Mouse (Mus musculus) frontal cortex, postnatal 36 days (tissue): ENCODE measurements around the gene Exoc8.
A peak's percentile ranks its signal among the peaks of the same experiment; 100 is the strongest.

Experiments used
- DNase-seq, 2 experiments: peaks; one replicate each; pipeline ENCODE4 v3.0.0; 2022; ENCODE audit warnings: low spot score in 2 of 2

Gene Exoc8

DNA sequence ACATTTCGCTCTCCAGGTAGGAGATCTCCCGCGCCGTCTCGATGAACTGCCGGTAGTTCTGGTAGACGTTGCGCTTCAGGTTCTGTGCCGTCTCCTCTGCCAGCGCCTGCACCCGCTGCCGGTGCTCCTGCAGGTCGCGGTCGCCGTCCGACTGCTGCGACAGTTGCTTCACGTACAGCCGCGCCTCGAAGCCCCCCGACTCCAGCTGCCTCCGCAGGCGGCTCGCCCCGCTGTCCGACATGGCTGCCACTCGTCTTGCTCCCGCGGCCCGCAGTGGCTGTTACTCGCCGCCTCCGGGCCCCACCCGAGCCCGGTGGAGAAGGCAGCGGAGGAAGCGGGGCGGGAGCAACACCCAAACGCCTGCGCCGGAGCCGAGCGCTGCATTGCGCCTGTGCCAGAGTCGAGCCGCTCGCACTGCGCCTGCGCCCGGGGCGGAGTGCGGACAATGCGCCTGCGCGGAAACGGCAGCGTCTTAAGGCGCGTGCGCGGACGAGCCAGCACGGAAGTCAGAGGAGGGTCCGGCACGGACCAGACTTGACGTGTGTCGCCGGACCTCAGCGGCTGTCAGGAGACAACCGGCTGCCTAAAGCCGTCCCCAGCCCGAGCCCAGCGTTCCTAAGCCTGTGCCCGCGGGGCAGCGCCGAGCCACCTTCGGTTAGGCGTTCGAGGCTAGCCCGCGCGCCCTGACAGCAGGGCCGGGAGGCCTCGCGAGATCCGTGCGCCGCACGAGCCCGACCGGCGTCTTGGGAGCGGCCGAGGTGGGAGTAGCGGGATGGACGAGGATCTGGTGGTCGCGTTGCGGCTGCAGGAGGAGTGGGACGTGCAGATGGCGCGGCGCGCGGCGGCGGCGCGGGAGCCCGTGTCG, at the start of gene Exoc8, which contains the start of gene Sprtn:
Gene Exoc8, minus strand, starts transcription at position 320 of the 865 bp plus-strand sequence.
Gene Sprtn, plus strand, starts transcription at position 501 of the 865 bp plus-strand sequence.
- DNase-seq, result peak; percentile 98

DNA sequence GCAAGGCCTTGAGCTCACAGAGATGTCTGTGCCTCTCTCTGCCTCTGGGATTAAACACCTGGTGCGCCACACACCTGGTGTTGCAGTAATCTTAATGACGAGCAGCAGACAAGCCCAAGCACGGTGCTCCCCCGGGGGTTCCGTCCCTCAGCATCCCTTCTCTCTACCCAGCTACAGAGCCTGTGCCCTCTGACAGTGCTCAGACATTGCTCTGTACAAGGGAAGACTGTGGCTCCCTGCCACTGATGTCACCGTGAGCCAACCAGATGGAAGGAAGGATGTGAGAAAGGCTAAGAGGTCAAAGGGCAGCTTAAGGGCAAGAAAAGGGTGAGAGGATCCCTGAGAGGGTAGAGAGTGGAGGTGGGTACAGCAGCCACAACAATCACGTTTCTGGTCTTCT, 46.9 kb upstream of the Exoc8 start:
- no peak for DNase-seq

DNA sequence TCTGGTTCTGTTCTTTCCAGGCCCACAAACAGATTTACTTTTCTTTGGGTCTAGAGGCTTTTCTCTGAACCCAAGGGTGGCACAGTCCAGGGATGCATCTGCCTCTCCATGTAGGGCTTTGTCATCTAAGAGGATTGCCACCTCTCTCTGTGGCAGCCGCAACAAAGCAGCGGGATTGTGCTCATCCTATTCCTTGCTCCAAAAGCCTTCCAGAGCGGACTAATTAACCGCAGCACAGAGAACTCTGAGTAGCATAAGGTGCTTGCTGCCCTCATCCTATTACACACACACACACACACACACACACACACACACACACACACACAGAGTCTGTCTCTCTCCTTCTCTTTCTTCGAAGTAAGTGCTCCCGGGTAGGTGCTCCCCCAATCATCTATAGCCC, 46.3 kb upstream of the Exoc8 start:
- no peak for DNase-seq

DNA sequence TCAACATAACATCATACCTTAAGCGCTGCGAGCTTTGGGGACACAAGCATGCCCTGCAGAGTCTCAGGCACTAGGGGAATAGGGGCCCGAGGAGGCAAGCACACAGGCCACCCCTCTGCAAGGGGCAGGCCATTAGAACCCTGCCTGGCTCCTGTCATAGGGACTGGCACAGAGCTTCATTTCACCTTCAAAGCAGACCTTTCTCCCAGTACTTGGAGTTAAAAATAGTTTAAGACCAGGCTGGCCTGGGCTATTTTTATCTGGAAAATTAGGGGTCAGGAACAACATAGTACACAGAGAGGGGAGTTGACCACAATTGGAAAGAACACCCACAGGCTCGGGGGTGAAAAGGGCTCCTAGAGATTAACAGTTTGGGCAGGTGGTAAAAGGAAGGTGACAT, 39.8 kb upstream of the Exoc8 start:
- DNase-seq, result no peak

DNA sequence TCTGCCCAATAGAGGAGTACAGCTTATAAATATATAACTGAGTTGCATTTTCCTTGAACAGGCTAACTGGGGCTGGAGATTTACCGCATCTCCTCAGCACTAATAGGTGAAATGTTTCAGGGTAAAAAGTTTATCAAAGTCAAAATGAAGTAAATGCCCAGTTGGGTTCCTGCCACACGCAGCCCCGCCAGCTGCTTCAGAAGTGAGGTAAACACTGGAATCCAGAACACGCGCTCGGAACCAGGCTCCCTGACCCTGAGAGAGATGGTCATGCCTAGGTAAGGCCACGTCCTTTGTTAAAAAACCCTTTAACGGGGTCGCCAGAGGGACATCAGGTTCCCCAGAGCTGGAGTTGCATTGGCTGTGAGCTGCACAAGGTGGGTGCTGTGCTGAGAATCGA, 39.2 kb upstream of the Exoc8 start:
- no peak for DNase-seq

DNA sequence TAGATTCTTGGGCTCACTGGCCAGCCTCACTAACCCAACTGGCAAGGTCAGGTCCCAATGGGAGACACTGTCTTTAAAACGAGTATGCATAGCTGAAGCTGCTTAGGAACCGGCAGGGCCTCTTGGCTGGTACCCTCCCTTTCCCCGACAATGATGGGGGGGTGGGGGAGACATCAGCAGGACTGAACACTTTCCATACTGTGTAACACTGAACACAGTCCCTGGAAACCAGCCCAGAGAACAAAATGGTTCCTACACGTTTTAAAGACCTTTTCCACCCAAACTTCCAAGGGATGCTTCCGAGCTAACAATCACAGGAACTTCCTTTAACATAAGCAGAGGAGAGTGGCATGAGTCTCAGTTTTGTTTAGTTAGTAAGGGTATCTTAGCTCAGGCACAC, 37.6 kb upstream of the Exoc8 start:
- DNase-seq, result no peak

DNA sequence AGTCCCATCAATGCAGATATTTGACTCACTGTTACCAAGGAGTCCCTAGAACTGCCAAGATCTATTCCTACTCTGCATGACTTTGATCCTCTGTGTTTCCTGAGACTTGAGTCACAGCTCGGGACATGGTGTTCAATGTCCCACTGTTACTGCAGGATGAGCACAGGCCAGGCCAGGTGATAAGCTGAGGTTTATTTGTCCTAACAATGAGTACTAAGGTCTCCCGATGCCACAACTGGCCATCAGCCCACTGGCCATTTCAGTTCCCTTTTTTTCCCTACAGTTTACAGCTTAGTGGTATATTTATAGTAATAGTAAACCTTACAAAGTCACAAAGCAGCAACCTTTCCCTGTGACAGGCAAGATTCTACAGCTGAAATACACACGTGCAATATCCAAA, 34.9 kb upstream of the Exoc8 start:
- no peak for DNase-seq

DNA sequence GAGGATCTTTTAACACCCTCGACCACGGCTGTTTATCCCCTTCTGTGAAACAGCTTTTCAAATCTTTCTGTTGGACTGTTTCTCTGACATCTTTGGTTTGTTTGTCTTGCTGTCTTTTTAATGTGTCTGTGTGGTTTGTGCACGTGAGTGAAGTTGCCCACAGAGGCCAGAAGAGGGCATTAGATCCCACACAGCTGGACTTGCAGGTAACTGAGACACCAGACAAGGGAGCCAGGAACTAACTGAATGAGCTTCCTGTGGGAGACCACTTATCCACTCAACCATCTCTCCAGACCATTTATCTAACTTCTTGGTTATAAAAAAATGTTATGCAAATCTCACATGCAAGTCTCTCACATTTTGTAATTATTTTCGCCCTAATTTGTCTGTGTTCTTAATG, 33.1 kb upstream of the Exoc8 start:
- DNase-seq, result no peak

DNA sequence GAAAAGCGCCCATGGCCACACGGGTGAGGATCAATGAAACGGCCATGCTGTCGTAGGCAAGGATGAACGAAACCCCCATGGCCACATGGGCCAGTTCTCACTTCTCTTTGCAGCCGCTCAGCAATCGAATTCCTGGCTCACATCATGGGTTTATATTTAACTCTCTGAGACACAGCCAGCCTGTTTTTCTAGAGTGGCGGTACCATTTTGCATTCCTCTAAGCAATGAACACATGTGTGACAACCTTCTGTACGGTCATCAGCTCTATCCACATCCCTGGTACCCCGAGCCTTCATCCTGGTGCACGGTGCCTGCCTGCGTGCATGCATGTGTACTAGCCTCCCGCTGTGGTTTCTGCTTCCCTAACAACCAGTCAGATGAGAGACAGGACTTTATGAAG, 32.6 kb upstream of the Exoc8 start:
- DNase-seq, result peak in 1 of 2 experiments; percentile 32

DNA sequence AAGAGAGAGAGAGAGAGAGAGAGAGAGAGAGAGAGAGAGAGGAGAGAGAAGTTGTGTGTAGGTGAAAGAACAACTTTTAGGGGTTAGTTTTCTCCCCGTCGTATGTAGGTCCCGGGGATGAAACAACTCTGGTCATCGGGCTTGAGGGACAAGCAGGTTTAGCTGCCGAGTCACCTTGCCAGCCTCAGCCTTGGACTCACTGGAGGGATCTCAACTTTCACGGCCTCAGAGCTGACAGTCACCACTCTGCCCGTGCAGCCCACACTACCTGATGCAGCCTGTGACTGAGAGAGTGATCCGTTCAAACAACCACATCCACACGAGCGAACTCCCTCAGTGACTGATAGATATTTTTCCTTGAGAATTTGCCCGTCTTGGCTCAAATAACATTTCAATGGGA, 31.5 kb upstream of the Exoc8 start:
- DNase-seq, result no peak

DNA sequence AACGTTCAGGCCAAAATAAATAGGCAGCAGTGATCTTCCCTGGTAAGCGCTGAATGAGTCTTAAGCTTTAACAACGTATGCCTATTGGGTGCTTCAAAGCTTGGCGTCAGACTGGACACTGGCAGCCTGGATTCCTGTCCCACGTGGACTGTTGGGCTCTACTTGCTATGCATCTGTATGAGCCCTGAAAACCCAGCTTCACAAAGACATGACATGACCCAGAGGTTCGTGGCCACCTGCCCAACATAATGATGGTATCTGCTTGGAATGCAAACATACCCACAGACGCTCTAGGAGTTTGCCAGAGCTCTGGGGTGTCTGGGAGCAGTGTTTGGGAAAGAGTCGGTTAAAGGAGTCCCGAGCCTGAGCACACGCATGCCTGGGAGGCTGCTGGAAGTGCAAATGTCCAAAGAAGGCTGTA, 28.9 kb upstream of the Exoc8 start:
- no peak for DNase-seq

DNA sequence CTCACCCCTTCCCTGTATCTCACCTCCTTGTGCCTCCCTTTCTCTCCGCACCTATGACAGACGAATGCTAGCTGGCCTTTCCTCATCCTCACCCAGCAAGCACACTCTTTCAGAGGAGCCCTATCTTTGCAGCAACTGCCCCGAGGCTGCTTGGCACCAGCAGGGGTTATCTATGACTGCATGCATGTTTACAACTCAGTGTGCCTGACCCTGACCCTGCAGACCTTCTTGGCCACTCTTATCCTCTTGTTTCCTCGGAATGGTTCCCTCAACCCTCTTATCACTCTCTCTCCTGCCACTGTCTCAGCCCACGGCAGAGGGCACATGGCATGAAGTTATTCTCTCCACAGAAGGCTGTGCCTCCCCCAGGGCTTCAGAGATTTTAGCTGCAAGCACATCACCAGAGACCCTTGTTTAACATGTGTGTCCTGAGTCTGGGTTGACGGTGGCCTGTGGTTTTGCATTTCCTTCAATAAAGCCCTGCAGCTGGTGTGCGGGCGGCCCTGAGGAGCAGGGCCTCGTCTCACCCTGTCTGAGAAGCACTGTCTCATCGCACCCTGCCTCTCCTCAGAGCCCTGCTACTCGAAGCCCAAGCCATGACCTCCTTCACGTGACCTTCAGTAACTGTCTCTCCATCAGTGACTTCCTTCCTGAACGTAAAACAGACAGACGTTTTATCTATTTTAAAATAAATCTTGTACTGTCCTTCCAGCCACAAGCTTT, 28.2 kb upstream of the Exoc8 start:
- DNase-seq, result no peak

DNA sequence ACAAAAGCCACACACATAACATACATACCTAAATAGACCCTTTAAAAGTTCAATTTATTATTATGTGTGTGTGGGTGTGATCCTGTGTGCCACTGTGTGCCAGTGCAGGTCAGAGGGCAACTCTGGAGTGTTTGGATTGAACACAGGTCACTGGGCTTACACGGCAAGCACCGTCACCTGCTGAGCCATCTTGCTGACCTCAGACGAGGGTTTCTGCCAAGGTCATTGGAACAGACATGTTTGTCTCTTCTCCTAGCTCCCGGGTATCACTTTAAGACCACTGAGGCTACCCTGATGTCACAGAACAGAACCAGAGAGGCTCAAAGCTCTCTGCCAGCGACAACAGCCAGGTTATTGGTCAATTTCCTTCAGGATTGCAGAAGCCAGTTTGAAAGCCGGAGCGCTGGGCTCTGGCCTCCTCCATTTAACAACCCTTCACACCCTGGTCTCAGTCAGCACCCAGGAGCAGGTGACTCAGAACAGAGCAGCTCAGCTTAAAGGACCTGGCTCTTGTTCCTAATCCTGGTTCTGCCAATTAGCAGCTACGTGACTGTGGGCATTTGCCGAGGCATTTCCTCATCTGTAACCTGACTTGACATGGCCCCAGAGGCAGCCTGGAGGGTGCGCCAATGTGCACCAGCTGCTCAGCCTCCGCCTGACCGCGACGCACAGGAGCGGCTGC, 26.6 kb upstream of the Exoc8 start:
- DNase-seq, result no peak

DNA sequence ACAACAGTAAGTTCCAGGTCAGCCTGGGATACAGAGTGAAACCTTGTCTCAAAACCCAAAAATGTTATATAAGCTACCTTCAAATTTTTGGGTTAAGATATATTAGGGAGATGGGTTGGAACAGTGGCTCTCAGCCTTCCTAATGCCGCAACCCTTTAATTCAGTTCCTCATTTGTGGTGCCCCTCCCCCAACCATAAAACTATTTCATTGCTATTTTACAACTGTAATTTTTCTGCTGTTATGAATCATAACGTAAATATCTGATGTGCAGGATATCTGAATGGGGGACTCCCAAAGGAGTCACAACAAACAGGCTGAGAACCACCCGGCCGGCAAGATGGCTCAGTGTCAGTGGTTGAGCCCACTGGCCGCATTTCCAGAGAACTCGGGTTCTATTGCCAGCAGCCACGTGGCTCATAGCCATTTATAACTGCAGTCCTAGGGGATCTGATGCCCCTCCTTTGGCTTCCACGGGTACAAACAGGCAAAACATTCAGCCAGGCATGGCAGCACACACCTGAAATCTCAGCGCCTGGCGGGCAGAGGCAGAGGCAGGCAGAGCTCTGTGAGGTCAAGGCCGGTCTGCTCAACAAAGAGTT, 25.1 kb upstream of the Exoc8 start:
- DNase-seq, result no peak

DNA sequence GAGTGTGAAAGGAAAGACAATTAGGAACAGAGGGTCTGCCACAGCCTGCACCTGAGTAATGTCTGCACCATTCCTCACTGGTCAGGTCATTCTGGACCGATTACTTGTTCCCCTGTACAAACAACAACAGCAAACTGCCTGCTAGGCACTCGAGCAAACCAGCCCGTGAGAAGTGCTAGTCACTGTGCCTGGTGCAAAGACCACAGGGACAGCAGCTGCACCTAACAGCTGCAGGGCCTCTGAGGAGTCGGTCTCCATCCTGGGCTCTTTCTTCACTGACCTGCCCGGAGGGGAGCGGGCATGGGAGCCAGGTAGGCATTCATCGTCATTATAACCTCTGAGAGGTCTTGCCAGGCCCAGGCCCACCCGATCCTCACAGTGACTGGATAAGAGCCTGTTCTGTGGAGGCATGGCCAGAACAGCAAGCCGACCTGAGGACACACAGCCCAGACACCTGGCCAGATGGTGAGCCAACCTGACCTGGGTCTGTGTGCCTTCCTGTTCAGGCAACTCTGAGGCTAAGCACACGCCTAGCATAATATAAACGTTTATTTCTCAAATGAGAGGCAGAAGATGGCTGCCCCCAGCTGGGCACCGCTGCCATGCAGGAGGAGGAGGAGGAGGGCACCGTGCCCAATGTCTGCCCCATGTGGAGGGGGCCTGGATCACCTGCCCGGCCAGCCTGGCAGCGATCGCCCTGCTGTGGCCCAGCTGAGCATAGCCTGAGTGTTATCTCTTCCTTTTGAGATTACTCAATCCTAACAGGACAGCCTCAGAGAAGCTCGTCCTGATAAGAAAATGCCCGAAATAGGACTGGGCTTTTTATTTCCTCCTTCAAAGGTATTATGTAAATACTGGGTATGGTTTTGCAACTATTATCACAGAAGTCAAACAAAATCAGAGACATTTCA, 24.1 kb upstream of the Exoc8 start:
- no peak for DNase-seq

DNA sequence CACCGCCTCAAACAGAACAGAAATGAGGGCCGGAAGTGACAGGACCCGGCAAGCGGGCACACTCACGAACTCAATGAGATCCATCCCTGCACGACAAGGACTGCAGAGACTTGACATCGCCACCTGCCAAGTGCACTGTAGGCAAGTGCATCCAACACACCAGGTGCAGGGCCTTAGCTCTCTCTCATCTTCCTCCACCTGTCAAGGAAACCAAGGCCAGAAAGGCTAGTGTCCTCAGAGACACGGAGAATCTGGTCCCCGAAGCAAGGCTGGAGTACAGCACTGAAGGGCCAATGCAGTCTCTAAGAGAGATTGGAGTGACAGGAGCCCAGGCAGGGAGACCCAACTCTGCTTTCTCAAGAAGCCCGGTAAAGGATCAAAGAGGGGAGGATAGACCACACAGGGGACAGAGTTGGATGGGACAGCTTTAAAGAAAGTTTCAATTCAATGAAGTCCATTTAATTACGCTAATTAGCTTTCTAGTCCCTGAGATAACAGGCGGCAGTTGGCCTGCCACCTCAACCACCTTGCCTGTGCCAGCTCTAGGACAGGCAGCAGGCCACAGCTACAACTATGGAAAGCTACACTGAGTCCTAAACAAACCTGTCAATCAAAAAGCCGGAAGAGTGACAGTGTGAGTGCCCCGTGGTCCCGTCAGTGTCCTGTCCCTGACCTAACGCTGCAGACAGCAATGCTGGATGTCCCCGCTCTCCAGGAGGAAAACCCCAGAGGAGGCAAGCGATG, 20.4 kb upstream of the Exoc8 start:
- DNase-seq, result no peak

DNA sequence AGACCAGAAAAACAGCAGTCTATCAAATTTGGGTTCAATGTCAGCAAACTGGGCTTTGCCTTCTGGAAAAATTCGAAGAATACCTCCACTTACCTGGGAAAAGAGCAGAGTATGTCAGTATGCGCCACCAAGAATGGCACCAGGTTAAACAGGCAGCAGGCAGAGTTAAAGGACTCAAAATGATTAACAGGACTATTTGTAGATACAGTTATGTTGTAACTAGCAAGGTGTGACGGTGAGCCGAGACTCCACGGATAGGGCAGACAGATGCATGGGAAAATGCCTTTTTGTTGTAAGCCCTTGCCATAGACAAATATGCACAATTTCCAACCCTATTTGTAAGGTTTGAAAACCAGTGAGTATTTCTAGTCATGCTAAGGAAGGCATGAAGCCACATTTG, 16.6 kb upstream of the Exoc8 start:
- no peak for DNase-seq

DNA sequence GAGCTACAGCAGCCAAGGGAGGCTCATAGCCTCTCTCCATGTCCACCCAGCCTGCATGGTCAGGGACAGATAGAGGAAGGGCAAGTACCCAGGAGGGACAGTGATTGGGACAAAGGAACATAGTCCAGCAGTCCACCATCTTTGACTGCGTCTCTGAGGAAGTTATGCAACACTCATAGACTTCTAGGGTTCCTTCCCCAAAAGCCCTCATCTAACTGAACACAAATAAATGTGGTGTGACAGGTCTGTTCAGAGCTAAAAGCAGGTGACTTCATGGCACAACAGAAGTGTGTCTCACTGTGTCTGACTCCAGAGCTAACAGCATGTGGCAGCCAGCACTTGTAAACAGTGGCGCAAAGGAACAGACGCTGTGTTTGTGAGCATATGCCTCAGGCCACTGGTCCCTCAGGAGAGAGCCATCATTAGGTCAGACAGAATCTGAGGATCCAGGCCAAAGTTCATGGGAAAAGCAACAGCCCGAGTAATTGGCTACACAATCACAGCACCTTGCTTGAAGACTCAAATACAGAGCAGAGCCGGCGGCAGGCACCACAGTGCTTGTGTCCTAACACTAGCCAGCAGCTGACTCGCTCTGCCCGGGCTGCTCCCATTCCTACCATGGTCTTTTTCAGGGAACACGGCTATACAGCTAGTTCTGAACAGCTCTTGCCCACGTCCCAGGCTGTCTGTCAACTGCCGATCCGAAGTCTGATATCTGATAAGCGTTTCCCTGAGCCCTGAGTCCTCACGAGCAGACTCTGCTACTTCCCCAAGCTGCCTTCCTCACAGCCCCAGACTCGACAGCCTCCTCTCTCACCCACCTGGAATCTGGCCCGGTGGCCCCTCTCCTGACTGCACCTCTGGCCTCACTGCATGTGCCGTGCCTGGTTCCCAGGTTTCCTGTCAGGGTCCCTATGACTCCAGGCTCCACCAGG, 14.7 kb upstream of the Exoc8 start:
- DNase-seq, result no peak

DNA sequence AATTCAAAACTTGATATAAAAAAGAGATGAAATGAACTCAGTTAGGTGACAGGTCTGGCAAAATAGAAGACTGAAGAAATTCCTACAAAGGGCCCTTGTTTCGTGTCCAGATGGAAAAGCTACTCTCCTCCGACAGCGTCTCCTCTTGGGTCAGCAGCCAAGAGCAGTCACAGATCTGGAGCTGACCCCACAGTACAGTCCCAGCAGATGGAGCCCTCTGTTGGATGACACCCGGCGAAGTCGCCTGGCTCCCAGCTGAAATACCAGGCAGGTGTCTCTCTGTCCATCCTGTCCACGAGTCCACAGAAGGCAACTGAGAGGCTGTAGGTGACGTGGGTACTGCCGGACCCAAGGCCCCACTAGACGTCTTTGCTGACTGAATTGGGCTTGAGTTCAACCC, 12.8 kb upstream of the Exoc8 start:
- no peak for DNase-seq
